Mouse (Mus musculus): Measurements from ENCODE around the gene Rnaseh1.

DNA sequence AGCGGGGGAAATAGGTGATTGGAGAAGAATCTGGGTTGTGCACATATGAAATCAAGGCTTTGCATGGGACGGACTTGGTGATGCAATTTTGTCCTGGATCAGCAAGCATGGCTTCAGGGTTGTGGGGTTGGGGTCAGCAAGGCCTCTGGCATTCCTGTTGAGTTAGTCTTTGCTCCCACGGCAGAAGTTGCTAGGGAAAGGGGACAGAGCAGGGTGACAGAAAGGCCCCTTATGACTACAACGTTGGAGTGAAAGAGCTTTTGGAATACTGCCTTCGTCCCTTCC, 26.5 kb downstream of the Rnaseh1 start:
- TF ChIP-seq CTCF (IDR thresholded peaks at IDR 0.05; ENCODE audit: extremely low read depth, insufficient read depth, low read length) (no peak), POLR2A (IDR thresholded peaks at IDR 0.05; ENCODE audit: extremely low read depth, insufficient read depth, low read length) (no peak)

Measured in cortical plate, adult 2 months (tissue).